Mouse (Mus musculus) spleen, adult 2 months (tissue): ENCODE measurements at regions not wholly inside any gene's neighbourhood (a gene's known extent, or its start where the extent isn't known, plus 50 kb on each side); places are given as distances from the start of the nearest gene placed in this dataset.

Source experiments
- DNase-seq, 2 experiments: peaks; one replicate each; pipeline versions ENCODE4 v3.0.0 to v3.0.0-alpha.2; 2012 to 2021; ENCODE audit warnings: low spot score in 2 of 2, low read depth in 1 of 2
- H3K27ac ChIP-seq: fragments of 200-500 bp; 2 replicates; pipeline ENCODE4 v1.5.1; 2012; ENCODE audit warnings: low read length, inconsistent platforms; ENCODE audit not compliant: insufficient read depth
- H3K27me3 ChIP-seq: fragments of 200-500 bp; 2 replicates; pipeline ENCODE4 v1.6.1; 2012; ENCODE audit warnings: mild to moderate bottlenecking, moderate library complexity, low read length, inconsistent platforms; ENCODE audit not compliant: control insufficient read depth, insufficient read depth
- H3K36me3 ChIP-seq: fragments of 200-500 bp; 2 replicates; pipeline ENCODE4 v1.6.1; 2012; ENCODE audit warnings: mild to moderate bottlenecking, low read length, inconsistent platforms; ENCODE audit not compliant: control insufficient read depth, insufficient read depth
- H3K4me1 ChIP-seq: fragments of 200-500 bp; 2 replicates; pipeline ENCODE4 v1.6.1; 2011; ENCODE audit warnings: inconsistent platforms; ENCODE audit not compliant: control insufficient read depth, insufficient read depth, insufficient read length
- H3K4me3 ChIP-seq: fragments of 200-500 bp; 2 replicates; pipeline ENCODE4 v1.5.1; 2011; ENCODE audit warnings: mild to moderate bottlenecking, inconsistent platforms; ENCODE audit not compliant: insufficient read depth, insufficient read length; ENCODE audit errors: extremely low read depth
- CTCF ChIP-seq: fragments of 200-500 bp; IDR thresholded peaks from 2 replicates; pipeline ENCODE4 v1.5.1; 2011; ENCODE audit warnings: mild to moderate bottlenecking, inconsistent platforms; ENCODE audit not compliant: insufficient read depth, insufficient read length, insufficient replicate concordance; ENCODE audit errors: extremely low read depth
- POLR2A ChIP-seq: fragments of 200-500 bp; IDR thresholded peaks from 2 replicates; pipeline ENCODE4 v1.6.1; 2011; ENCODE audit warnings: low read depth, low read length, inconsistent platforms
- WGBS: fragments of 180-500 bp; shearing (Covaris S2); methylation state at CpG from one replicate; pipeline ENCODE4 v1.1.7; 2018; 5-methylcytosine and 5-hydroxymethylcytosine counted together

DNA sequence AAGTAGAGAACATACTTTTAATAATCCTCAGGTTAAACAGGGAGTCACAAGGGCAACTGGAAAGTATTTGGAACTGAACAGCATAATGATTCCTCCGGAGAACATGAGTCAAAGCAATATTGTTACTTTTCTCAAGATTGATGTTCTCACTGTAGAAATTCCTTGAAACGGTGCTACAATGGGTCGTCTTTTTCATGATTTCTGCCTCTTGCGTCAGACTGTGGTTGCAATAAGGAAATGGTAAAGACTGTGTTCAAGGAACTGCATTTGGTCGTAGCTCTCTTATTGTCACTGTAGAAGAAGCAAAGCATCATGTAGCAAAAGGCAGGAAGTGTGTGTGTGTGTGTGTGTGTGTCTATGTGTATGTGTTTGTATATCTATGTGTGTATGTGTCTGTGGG is 294.6 kb upstream of the Actbl2 start:
- DNase-seq, result no peak
- Histone ChIP-seq H3K27ac (no peak overlapping the region), H3K4me1 (no peaks in the 10 kb centered on the region), H3K27me3 (no peaks in the 10 kb centered on the region), H3K36me3 (no peaks in the 10 kb centered on the region), H3K4me3 (no peak overlapping the region)
- WGBS, result 9% methylated on average over 5 of the region's 5 CpGs
- TF ChIP-seq POLR2A (no peak), CTCF (no peak)

DNA sequence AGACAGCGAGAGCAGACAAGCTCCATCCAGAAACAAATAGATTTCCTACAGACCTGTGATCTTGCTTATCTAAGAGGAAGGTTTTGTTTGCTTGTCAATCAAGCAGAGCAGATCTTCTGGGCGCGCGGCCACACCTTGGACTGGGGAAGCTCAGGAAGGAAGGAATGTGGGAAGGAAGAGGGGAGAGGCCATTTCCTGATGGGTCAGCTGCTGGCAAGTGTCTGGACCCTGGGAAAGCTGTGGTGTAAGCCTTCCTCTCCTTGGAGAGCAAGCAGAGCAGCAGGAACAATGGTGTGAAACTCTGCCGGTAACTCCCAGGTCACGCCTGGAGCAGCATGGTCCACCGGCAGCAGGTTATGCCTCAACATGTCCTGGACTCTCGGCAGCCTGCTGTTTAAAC is 287.7 kb upstream of the Actbl2 start:
- no peak for TF ChIP-seq POLR2A
- no peak for TF ChIP-seq CTCF
- DNase-seq, result no peak
- no peak overlapping the region for H3K4me3 ChIP-seq
- no peak overlapping the region for H3K27ac ChIP-seq
- no peaks in the 10 kb centered on the region for H3K36me3 ChIP-seq
- no peaks in the 10 kb centered on the region for H3K4me1 ChIP-seq
- WGBS, result 70% methylated on average over 8 of the region's 8 CpGs
- H3K27me3 ChIP-seq, result no peaks in the 10 kb centered on the region

DNA sequence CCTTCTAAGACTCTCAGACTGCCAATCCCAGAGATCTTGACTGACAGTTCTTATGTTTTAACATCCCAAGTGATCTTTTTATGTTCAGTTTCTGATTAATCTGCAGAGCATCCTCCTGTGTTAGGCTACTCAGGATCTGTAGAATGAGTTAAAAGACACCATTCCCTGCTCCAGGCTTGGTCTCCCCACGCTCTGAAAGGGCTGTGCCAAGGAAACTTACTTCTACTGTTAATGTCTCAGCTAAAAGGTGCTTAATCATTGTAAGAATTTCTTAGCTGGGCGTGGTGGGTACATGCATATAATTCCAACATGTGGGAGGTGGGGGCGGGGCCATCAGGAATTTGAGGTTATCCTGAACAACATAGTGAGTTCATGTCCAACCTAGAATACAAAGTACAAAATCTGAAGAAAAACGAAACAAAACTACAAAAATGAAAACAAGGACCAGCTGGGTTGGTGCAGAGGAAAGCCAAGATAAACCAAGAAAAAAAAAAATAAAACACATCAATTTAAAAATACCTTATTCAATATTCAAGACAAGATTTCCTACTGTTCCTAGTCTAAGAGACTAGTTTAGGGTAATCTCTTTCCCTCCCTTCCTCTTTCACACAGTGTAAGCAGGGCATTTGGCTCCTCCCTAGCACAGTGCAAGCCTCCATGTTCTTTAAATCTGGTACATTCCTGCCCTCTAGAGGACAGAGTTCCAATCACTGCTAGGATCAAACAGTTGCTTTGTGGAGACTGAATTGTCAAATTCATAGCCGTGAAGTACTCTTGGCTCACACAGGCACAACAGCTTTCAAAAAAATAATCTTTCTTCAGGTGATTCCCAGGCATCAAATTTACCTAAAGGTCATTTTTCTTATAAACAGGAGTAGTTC is 286.9 kb upstream of the Actbl2 start:
- H3K4me1 ChIP-seq, result no peaks in the 10 kb centered on the region
- WGBS, result 49% methylated on average over 5 of the region's 5 CpGs
- no peak overlapping the region for H3K27ac ChIP-seq
- H3K27me3 ChIP-seq, result no peaks in the 10 kb centered on the region
- no peak overlapping the region for H3K4me3 ChIP-seq
- no peaks in the 10 kb centered on the region for H3K36me3 ChIP-seq
- TF ChIP-seq POLR2A, result no peak
- TF ChIP-seq CTCF, result peak; percentile 18; the same call in 1 of the 2 replicates
- DNase-seq, result peak; percentile 13 to 25

DNA sequence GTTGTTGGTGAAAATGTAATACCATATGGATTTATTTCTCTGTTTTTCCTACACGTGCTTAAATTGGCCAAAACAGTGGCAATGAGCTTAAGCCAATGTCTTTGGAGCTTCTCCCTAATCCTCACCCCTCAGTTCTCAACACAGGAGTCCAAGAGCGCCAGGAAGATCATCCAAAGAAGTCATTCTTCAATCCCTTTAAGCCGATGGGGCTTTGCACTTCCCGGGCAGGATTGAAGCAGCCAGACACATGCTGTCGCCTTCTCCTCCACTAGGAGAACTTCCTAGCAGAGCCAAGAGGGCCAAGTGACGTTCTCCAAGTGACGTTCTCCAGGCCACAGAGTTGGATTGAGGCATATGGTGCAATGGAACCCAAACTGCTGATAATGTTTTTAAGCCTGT is 286.3 kb upstream of the Actbl2 start:
- Histone ChIP-seq H3K4me1 (no peaks in the 10 kb centered on the region), H3K27ac (no peak overlapping the region), H3K27me3 (no peaks in the 10 kb centered on the region), H3K36me3 (no peaks in the 10 kb centered on the region), H3K4me3 (no peak overlapping the region)
- no peak for TF ChIP-seq POLR2A
- TF ChIP-seq CTCF, result no peak
- 72% methylated on average over 7 of the region's 7 CpGs for WGBS
- DNase-seq, result no peak

DNA sequence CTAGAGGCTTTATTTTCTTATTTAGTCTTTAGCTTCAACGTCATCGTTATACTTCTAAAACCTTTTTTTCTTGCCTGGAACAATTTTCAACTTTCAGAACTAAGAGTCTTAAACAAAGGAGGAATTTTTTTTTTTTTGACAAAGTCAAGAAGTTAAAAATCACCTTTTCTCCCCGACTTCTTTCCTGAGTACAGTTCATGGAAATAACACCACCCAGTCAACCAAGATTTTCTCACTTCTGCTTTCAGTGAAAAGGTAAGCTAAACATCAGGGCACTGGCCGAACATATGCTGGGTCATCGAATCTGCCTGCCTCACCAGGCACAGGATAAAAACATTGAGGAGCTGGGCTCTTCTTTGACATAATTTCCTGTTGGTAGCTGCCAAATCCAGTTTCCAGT is 277.4 kb upstream of the Actbl2 start:
- Histone ChIP-seq H3K27ac (no peak overlapping the region), H3K4me1 (no peaks in the 10 kb centered on the region), H3K36me3 (no peaks in the 10 kb centered on the region), H3K27me3 (no peaks in the 10 kb centered on the region), H3K4me3 (no peak overlapping the region)
- WGBS, result 50% methylated on average over 5 of the region's 5 CpGs
- TF ChIP-seq POLR2A (no peak), CTCF (no peak)
- no peak for DNase-seq

DNA sequence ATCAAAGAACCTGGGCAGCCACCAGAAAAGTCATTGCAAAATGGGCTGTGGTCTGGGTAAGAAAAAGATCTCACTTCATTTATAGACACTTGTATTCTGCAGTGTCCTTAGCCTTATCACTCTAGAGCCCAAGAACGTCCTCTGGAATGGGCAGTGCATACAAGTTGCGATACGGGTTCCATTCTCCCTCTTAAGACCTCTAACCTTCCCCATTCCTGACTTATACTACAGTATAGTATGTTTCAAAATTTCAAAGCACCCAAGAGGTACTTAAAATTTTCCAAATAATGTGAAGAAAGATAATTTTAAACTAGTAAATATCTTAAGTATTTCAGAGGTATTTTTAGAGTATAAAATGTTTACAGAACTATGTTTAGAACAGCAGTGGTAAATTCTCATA is 276.8 kb upstream of the Actbl2 start:
- TF ChIP-seq CTCF (no peak), POLR2A (no peak)
- WGBS, result 96% methylated on average over 3 of the region's 3 CpGs
- Histone ChIP-seq H3K27me3 (no peaks in the 10 kb centered on the region), H3K27ac (no peak overlapping the region), H3K4me3 (no peak overlapping the region), H3K36me3 (no peaks in the 10 kb centered on the region), H3K4me1 (no peaks in the 10 kb centered on the region)
- DNase-seq, result no peak

DNA sequence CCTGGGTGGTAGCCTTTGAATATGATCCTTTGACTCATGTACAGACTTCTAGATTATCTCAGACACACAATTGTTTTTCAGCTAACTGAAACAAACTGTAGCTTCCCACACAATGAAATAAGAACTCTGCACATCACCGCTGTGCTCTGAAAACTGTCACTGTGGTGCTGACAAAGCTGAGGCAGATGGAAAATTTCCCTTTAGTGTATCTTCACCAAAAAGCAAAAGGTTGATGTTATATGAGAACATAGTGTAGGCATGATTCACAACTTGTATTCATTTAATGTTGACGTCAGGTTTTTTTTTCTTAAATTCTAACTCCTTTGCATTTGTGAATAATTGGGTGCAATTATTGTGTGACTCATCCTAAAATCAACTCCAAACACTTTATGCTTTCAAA is 264.1 kb upstream of the Actbl2 start:
- no peak overlapping the region for H3K4me3 ChIP-seq
- H3K4me1 ChIP-seq, result no peaks in the 10 kb centered on the region
- no peaks in the 10 kb centered on the region for H3K27me3 ChIP-seq
- TF ChIP-seq CTCF (no peak), POLR2A (no peak)
- H3K36me3 ChIP-seq, result no peaks in the 10 kb centered on the region
- no peak for DNase-seq
- H3K27ac ChIP-seq, result no peak overlapping the region
- 91% methylated on average over 2 of the region's 2 CpGs for WGBS

DNA sequence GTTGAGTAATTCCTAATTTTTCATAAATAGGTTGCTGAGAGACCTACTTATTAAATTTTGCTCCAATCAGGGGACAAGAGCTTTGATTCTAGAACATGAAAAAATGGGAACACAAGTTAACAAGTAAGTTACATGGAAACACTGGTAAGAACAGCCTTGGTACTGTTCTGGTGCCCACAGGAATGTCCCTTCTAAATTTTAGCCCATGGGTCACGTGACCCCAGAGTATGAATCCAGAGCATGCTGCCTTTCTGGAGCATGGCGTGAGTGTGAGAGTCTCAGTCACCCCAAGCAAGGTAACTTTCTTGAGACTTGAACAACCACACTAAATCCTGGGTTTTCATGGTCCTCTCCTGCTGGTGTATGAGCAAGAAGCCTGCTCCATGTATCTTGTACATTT is 263.7 kb upstream of the Actbl2 start:
- WGBS, result 81% methylated on average over 2 of the region's 2 CpGs

More for the DNA sequence above, 263.7 kb upstream of the Actbl2 start:
- no peak overlapping the region for H3K4me3 ChIP-seq
- no peaks in the 10 kb centered on the region for H3K27me3 ChIP-seq
- TF ChIP-seq CTCF, result no peak
- no peak for TF ChIP-seq POLR2A
- H3K4me1 ChIP-seq, result no peaks in the 10 kb centered on the region
- DNase-seq, result no peak
- H3K36me3 ChIP-seq, result no peaks in the 10 kb centered on the region
- no peak overlapping the region for H3K27ac ChIP-seq
